Mouse (Mus musculus) kidney, adult 9 months (tissue): ENCODE data around the gene Ugt1a2.
A peak's percentile ranks its signal among the peaks of the same experiment; 100 is the strongest.

ENCODE experiments used
- DNase-seq: peaks from one replicate; pipeline ENCODE4 v3.0.0; 2022

Gene Ugt1a2

DNA sequence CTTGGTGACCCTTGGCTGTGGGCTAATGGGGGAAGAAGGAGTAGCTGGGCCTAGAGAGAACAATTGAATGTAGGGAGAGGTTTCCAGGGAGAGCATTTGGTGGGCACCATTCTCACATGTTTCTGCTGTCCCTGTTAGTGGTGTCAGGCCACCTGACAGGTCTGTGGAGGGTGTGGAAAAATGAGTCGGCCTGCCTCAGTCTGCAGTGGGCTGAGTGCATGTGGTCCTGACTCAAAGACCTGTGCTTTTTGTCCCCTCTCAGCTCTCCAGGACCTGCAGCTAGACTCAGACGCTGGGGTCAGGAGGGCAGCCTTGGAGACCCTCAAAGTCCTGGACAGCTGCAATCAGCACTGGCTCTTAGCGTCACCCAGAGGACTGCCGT is 59.2 kb downstream of the Ugt1a2 start:
- DNase-seq = no peak

DNA sequence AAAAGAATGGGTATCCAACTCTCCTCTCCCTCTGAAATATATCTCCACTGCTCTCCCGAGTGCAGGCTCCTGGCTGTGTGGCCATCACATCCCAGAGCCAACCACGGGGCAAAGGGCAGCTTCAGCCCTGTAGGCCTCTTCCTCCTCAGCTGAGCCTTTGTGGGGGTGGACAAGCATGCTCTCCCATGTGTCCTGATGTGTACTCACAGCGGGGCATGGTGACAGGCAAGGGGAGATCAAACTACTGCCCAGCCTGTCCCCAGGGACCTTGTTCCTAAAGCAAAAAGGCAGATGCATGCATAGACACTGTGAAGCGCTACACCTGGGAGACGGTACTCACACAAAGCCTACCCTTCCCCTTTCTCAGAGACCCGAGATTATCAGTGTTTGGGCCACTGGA is 59.7 kb downstream of the Ugt1a2 start:
- DNase-seq = peak; percentile 60

DNA sequence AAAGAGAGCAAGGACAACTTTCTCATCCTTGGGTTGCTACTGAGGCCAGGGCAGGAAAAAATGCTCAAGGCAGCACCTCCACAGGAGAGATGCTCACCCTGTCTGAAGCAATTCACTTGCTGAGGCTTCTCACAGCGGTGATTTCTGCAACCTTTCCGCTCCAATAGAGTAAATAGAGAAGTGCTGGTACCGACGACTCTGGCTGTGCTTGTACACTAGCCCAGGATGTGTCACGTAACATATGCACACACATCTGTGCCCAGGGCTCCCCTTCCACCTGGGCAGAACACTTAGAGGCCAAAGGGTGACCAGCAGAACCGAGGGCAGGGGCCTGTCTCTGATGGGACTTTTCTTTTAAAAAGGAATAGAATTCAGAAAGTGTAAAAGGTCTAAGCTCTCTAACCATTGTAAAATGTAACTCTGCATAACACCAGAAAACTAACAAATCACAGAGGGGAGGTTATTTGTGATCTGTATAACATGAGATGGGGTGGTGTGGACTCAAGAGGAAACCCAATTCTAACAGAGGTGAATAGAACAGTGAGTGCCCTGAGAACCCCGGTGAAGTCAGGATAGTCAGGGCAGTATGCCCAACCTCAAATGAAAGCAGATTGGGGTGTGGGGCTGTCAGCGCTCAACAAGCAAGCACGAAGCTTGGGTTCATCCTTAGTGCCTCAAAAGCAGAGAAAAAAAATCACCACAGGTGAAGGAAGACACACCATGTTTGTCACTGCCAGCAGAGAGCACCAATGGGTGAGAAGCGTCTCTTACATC is 60.4 kb downstream of the Ugt1a2 start:
- DNase-seq = no peak

DNA sequence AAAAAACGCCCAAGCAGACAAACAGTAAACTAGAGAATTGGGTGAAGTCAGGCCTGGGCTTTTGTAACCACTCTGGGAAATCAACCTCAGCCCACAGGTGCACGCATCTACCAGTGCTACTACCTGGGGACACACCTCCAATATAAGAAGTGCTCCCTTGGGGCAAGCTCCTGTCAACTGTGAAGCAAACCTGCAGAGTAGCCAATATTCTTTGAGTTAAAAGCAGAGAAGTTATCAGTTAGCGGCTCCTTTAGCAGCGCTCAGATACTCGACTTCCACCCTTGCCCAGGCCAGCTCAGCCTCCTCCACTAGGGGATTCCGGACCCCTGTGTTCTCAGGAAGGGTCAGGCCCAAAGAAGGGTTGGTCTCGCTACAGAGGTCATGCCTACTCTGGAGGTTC is 61.3 kb downstream of the Ugt1a2 start:
- DNase-seq = no peak

DNA sequence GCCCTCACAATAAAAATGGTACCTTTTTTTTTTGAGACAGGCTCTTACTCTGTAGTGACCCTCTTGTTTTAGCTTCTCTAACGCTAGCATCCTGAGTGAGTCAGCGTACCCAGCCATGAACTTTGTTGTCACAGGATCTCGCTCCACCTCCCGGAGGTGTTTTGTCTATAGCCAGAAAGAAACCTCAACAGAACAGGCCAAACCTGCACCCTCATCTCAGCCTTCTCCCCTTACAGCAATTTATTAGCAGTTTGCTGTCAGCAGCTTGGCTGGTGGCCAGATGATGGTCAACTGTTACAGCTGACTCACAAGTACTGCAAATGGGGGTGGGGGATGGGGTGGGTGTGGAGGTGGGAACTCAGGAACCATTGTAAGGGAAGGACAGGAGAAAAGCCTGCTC is 61.9 kb downstream of the Ugt1a2 start:
- DNase-seq = peak; percentile 60

DNA sequence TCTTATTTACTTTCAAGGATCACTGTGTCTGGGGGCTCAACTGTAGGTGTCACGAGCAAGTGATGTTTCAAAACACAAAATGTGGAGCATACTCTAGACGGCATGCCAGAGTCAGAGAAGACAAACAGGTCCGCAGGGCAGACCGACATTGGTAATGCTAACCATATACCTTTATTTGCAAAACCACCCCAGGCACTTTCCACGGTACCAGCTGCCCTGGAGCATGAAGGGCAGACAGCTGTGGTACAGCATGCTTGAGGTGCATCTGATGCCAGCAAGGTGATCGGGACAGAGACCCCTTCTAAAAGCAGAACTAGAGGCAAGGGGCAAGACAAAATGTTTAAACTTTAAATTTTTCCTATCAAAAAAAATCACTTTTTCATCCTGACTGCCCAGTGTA is 62.6 kb downstream of the Ugt1a2 start:
- no peak for DNase-seq

DNA sequence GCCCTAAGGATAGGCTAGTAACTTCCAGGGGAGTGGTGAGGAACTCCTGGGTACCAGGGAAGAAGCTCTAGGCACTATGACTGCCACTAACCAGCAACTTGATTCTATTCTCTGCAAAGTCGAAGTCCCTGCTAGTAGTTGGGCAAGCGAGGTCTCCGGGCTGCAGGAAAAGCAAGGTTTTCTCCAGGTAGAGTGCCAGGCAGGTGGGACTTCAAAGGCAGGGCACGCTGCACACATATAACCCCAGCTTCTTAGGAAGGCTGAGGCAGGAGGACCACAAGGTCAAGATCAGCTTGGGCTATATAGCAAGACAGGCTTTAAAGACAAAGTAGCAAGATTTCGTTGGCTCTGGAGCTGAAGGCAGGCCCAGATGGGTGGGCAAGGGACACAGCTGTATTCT is 63.4 kb downstream of the Ugt1a2 start:
- DNase-seq = no peak

DNA sequence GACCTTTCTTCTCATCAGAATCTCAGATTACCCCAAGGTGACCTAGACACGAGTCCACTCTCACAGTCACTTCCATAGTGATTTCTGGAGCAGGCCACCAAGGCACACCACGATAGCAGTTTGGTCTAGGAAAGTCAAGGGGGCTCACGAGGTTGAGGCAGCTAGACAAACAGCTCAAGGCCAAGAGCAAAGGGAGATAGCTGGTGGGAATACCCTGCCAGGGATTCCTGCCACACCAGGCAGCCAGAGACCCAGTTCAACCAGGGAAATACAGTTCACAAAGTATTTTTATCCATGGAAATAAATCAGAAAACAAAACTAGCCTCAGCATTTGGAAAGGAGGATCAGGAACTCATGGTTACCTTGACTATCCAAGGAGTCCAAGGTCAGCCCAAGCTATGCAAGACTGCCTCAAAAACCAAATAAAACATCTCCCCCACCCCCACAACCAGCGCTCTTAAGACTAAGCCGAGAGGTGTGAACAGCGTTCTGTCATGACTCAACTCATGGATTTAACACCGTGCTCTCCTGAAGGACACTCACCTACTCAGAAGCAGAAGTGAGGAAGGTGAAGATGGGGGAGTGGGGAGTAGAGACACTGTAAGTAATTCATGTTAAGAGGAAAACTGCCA is 64.0 kb downstream of the Ugt1a2 start:
- DNase-seq = no peak

DNA sequence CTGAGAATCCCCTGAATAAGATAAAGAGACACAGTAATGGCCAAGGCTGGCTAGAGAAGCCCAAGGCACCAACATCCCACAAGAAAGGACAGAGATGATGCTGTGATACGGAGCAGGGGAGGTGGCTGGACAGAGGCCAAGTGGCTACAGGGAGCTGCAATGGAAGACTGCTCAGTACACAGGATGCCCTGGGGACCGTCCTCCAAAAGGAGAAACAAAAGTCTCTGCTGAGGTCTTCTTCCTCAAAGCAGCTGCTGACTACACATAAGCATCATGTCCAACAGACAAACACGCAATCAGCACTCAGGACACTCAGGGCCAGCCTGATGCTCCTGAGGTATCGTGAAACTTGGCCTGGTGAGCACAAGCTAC is 64.5 kb downstream of the Ugt1a2 start:
- DNase-seq = no peak

DNA sequence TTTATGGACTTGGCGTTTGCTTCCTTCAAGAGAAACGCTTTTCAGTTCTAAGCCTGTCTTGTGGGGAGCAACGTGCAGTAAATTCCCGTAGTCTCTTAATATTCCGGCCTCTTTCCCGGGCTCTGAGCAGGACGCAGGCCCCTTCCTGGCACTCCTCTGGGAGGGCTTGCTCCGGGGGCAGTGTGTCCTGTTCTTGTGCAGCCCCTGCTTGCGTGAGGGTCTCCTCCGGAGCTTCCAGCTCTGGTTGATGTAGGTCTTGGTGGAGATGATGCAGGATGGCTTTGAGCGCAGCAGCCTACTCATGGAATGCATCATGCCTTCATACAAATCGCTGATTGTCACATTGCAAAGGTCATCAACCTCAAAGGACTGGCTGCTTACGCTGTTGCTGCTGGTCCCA is 65.7 kb downstream of the Ugt1a2 start:
- DNase-seq = no peak

DNA sequence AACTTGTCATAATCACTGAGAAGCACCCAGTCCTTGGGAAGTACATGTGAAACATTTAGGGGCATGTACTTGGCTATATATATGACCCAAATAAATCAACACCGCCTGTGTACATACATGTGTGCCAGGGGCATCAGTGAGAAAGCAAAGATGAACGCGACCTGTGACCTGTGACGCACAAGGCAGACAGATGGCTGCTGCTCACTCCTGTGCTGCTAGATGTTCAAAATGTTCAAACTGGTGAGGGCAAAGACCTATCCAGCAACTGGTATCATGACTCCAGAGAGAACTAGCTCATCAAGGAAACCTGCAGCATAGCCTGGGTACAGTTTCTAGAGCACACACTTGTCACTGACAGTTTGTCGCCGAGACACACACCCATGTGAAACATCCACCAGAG is 67.1 kb downstream of the Ugt1a2 start:
- DNase-seq = no peak

DNA sequence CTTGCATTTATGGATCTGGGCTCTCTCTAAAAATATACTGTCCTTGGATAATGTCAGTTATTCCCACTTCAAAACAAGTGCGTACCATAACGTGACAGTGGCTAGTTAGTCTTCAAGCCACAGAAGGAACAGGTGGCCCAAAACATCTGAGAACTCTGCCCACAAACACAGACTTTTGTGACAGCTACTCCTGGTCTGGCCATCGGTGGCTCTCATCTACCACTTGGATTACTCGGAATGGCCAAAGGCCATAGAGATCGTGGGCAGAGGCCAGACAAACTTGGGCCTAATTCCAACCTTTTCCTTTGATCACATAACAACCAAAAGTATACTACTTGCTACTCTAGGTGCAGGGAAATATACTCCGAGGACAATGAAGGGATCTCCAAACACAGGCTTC is 67.7 kb downstream of the Ugt1a2 start:
- DNase-seq = no peak
